Mouse (Mus musculus): ENCODE measurements around the gene Yif1b. TPM values are rescaled to one million over a fixed set of nuclear protein-coding genes. Genes with fewer than 3 reads are reported as not detected.

Gene Yif1b
- total and polyA plus RNA-seq, 3 experiments, result 94.8 to 143 TPM; not detected in 1

- TF ChIP-seq BHLHE40 (IDR thresholded peaks at IDR 0.05; ENCODE audit: borderline replicate concordance, low read depth, low read length) (peak; percentile 96), UBTF (IDR thresholded peaks at IDR 0.05; ENCODE audit: borderline replicate concordance, insufficient read depth, low read depth, low read length) (no peak), USF2 (IDR thresholded peaks at IDR 0.05; ENCODE audit: borderline replicate concordance in 1 of 2, insufficient read depth in 1 of 2, low read depth in 1 of 2, low read length in 2 of 2) (no peak), CHD2 (IDR thresholded peaks at IDR 0.05; ENCODE audit: low read length) (no peak), POLR2A (IDR thresholded peaks at IDR 0.05; ENCODE audit: control insufficient read depth in 1 of 2, insufficient read depth in 1 of 2, low read depth in 1 of 2, low read length in 2 of 2, poor library complexity in 1 of 2) (no peak), KAT2A (conservative IDR thresholded peaks at IDR 0.05; ENCODE audit: low read depth, low read length) (no peak), JUND (IDR thresholded peaks at IDR 0.05; ENCODE audit: low read depth, low read length) (no peak), GATA1 (IDR thresholded peaks at IDR 0.05; ENCODE audit: low read depth, low read length) (no peak), SMC3 (IDR thresholded peaks at IDR 0.05; ENCODE audit: low read depth, low read length) (peak; percentile 79), TBP (IDR thresholded peaks at IDR 0.05; ENCODE audit: low read depth, low read length) (no peak), MAZ (IDR thresholded peaks at IDR 0.05; ENCODE audit: low read depth, low read length) (no peak), ZNF384 (IDR thresholded peaks at IDR 0.05; ENCODE audit: low read depth, low read length) (peak; percentile 48; the same call in 1 of the 2 replicates), MYC (IDR thresholded peaks at IDR 0.05; ENCODE audit: low read depth, low read length) (peak; percentile 60; the same call in 1 of the 2 replicates), ETS1 (IDR thresholded peaks at IDR 0.05; ENCODE audit: low read depth, low read length) (no peak), ZKSCAN1 (IDR thresholded peaks at IDR 0.05; ENCODE audit: low read depth, low read length) (no peak), ZC3H11A (IDR thresholded peaks at IDR 0.05; ENCODE audit: low read depth, low read length) (peak; percentile 71), E2F4 (IDR thresholded peaks at IDR 0.05; ENCODE audit: borderline replicate concordance, low read depth, low read length) (no peak), MAFK (IDR thresholded peaks at IDR 0.05; ENCODE audit: borderline replicate concordance, low read depth, low read length) (no peak), USF1 (IDR thresholded peaks at IDR 0.05; ENCODE audit: low read depth, low read length) (peak; percentile 49; the same call in 1 of the 2 replicates), ELF1 (IDR thresholded peaks at IDR 0.05; ENCODE audit: low read depth, low read length) (no peak), ZMIZ1 (IDR thresholded peaks at IDR 0.05; ENCODE audit: low read depth, low read length) (no peak)
Measured at GRCm38 (mm10) chr7:29296998-29297397, 58.9 kb downstream of the Yif1b start (continued).

Other genes starting within 250 kb of the Yif1b start
- gene Ryr1, start 113.2 kb upstream of the Yif1b start, total RNA-seq (2012; rRNA removed), result 0.16 and 0.27 TPM in 2 replicates
- gene Ryr1, start 113.2 kb upstream of the Yif1b start, polyA plus RNA-seq (2012; ENCODE audit: insufficient read depth in 1 of 2, insufficient read length in 2 of 2, low read depth in 1 of 2, low replicate concordance in 2 of 2, missing spikeins in 1 of 2), result under 1 TPM in 1 of 2 experiments, not detected in 1; 0.54 TPM
- gene Rasgrp4, start 103.5 kb upstream of the Yif1b start, total RNA-seq (2012; rRNA removed), result 0.46 and 0.56 TPM in 2 replicates
- 1 to 10 TPM in 1 of 2 experiments, not detected in 1; 1.9 TPM for gene Rasgrp4, start 103.5 kb upstream of the Yif1b start, polyA plus RNA-seq (2012; ENCODE audit: insufficient read depth in 1 of 2, insufficient read length in 2 of 2, low read depth in 1 of 2, low replicate concordance in 2 of 2, missing spikeins in 1 of 2)
- gene Fam98c, start 82.1 kb upstream of the Yif1b start, total RNA-seq (2012; rRNA removed), result 11.2 and 14.3 TPM in 2 replicates
- 10 to 100 TPM in 1 of 2 experiments, not detected in 1; 32.0 TPM for gene Fam98c, start 82.1 kb upstream of the Yif1b start, polyA plus RNA-seq (2012; ENCODE audit: insufficient read depth in 1 of 2, insufficient read length in 2 of 2, low read depth in 1 of 2, low replicate concordance in 2 of 2, missing spikeins in 1 of 2)
- 0.07 and 0.19 TPM in 2 replicates for gene Ggn, start 68.1 kb upstream of the Yif1b start, total RNA-seq (2012; rRNA removed)
- gene Ggn, start 68.1 kb upstream of the Yif1b start, polyA plus RNA-seq (2012; ENCODE audit: insufficient read depth in 1 of 2, insufficient read length in 2 of 2, low read depth in 1 of 2, low replicate concordance in 2 of 2, missing spikeins in 1 of 2), result 1 to 10 TPM in 1 of 2 experiments, not detected in 1; 1.0 TPM
- 0.42 and 0.62 TPM in 2 replicates for gene Spred3, start 67.9 kb upstream of the Yif1b start, total RNA-seq (2012; rRNA removed)
- gene Spred3, start 67.9 kb upstream of the Yif1b start, polyA plus RNA-seq (2012; ENCODE audit: insufficient read depth in 1 of 2, insufficient read length in 2 of 2, low read depth in 1 of 2, low replicate concordance in 2 of 2, missing spikeins in 1 of 2), result 1 to 10 TPM in 1 of 2 experiments, not detected in 1; 3.9 TPM
- gene Psmd8, start 57.6 kb upstream of the Yif1b start, total RNA-seq (2012; rRNA removed), result 159 and 169 TPM in 2 replicates
- gene Psmd8, start 57.6 kb upstream of the Yif1b start, polyA plus RNA-seq (2012; ENCODE audit: insufficient read depth in 1 of 2, insufficient read length in 2 of 2, low read depth in 1 of 2, low replicate concordance in 2 of 2, missing spikeins in 1 of 2), result 100 to 1,000 TPM in 1 of 2 experiments, not detected in 1; 196 TPM
- 0.20 and 0.23 TPM in 2 replicates for gene Catsperg1, start 24.3 kb upstream of the Yif1b start, total RNA-seq (2012; rRNA removed)
- gene Catsperg1, start 24.3 kb upstream of the Yif1b start, polyA plus RNA-seq (2012; ENCODE audit: insufficient read depth in 1 of 2, insufficient read length in 2 of 2, low read depth in 1 of 2, low replicate concordance in 2 of 2, missing spikeins in 1 of 2), result under 1 TPM in 1 of 2 experiments, not detected in 1; 0.31 TPM
- 1.4 and 2.0 TPM in 2 replicates for gene Kcnk6, start 5.8 kb upstream of the Yif1b start, total RNA-seq (2012; rRNA removed)
- 1 to 10 TPM in 1 of 2 experiments, not detected in 1; 5.2 TPM for gene Kcnk6, start 5.8 kb upstream of the Yif1b start, polyA plus RNA-seq (2012; ENCODE audit: insufficient read depth in 1 of 2, insufficient read length in 2 of 2, low read depth in 1 of 2, low replicate concordance in 2 of 2, missing spikeins in 1 of 2)
- gene 2200002D01Rik, start 10.1 kb downstream of the Yif1b start, total RNA-seq (2012; rRNA removed), result 3.8 and 5.4 TPM in 2 replicates
- under 1 TPM in 1 of 2 experiments, not detected in 1; 0.85 TPM for gene 2200002D01Rik, start 10.1 kb downstream of the Yif1b start, polyA plus RNA-seq (2012; ENCODE audit: insufficient read depth in 1 of 2, insufficient read length in 2 of 2, low read depth in 1 of 2, low replicate concordance in 2 of 2, missing spikeins in 1 of 2)
- 71.9 and 78.1 TPM in 2 replicates for gene Spint2, start 43.6 kb downstream of the Yif1b start, total RNA-seq (2012; rRNA removed)
- gene Spint2, start 43.6 kb downstream of the Yif1b start, polyA plus RNA-seq (2012; ENCODE audit: insufficient read depth in 1 of 2, insufficient read length in 2 of 2, low read depth in 1 of 2, low replicate concordance in 2 of 2, missing spikeins in 1 of 2), result 100 to 1,000 TPM in 1 of 2 experiments, not detected in 1; 131 TPM
- gene Ppp1r14a, start 51.0 kb downstream of the Yif1b start, total RNA-seq (2012; rRNA removed), result 3.8 and 3.9 TPM in 2 replicates
- 1 to 10 TPM in 1 of 2 experiments, not detected in 1; 7.1 TPM for gene Ppp1r14a, start 51.0 kb downstream of the Yif1b start, polyA plus RNA-seq (2012; ENCODE audit: insufficient read depth in 1 of 2, insufficient read length in 2 of 2, low read depth in 1 of 2, low replicate concordance in 2 of 2, missing spikeins in 1 of 2)
- gene Dpf1, start 65.6 kb downstream of the Yif1b start, total RNA-seq (2012; rRNA removed), result 8.4 and 10.2 TPM in 2 replicates
- 10 to 100 TPM in 1 of 2 experiments, not detected in 1; 17.3 TPM for gene Dpf1, start 65.6 kb downstream of the Yif1b start, polyA plus RNA-seq (2012; ENCODE audit: insufficient read depth in 1 of 2, insufficient read length in 2 of 2, low read depth in 1 of 2, low replicate concordance in 2 of 2, missing spikeins in 1 of 2)